Mouse (Mus musculus) E14TG2a.4 (cell line): Measurements from ENCODE around the gene Bcar3.

Source experiments
- CTCF ChIP-seq: conservative IDR thresholded peaks from 2 replicates; pipeline ENCODE4 v1.5.1; 2014; ENCODE audit warnings: low read length
- NANOG ChIP-seq: IDR thresholded peaks from 2 replicates; pipeline ENCODE4 v1.6.1; 2014; ENCODE audit warnings: borderline replicate concordance, low read length, mixed read lengths

DNA sequence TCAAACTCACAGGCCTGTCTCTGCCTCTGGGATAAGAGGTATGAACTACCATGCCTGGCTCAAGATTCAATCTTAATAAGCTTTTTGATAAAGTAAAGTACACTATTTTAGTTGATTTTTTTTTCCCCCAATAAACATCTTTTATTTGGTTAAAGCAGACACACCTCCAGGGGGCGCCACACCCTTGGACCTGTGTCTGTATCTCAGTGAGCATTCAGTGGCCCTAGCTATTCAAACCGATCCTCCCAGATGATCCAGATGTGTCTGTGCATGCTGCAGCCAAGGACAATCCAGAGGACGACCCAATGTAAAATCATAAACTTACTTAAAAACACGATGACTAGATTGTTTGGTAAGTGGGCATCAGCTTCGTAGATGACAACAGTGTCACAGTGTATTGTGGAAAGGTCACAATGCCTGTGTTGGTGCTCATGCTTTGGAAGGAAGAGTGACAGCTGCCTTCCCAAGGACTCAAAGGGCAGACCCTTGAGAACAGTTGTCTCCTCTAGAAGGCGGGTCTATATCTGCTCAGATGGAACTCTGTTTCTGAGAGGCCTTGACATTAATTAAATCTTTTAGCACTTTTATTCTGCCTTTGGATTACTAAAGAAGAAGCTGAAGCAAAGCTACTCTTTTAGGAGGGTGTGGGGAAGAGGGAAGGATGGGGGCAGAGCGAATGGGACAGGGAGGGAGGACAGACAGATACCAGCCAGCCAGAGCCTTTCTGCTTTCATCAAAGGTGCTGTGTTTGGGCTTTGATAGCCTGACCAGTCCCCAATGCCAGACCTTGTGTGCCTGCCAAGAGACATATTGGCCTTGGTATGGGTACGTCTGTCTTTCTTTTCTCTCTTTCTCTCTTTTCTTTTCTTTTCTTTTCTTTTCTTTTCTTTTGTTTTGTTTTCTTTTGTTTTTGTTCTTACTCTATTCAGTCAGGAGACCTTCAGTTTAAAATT is 141.3 kb downstream of the Bcar3 start:
- TF ChIP-seq CTCF (peak; percentile 66), NANOG (no peak)
